Mouse (Mus musculus): ENCODE data around the gene Tbc1d22a.

Gene Tbc1d22a

GRCm38 (mm10) chr15:86334745-86335144, 120.5 kb downstream of the Tbc1d22a start:
- DNase-seq (ENCODE audit: low read depth, low spot score): no peak

DNA sequence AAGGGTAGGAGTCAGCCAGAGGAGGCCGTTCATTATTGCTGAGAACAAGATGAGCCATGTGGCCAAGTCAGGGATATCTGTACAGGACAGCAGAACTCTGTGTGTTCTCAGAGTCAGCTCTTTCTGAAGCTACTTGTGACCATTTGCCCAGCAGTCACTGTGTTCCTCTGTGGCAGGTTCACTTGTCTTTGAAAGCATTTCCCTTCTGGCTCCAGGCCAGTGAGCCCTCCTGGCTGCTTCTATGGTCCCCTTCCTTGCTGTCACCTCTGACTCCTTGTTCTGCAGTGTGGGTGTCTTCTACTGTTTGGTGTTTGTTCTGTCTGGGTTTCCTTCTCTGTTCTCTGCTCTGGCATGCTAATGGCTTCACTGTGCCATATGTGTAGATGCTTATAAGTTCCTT, 121.5 kb downstream of the Tbc1d22a start:
- no peak for DNase-seq (ENCODE audit: low read depth, low spot score)

GRCm38 (mm10) chr15:86337726-86338125, 123.5 kb downstream of the Tbc1d22a start:
- DNase-seq (ENCODE audit: low read depth, low spot score): no peak

DNA sequence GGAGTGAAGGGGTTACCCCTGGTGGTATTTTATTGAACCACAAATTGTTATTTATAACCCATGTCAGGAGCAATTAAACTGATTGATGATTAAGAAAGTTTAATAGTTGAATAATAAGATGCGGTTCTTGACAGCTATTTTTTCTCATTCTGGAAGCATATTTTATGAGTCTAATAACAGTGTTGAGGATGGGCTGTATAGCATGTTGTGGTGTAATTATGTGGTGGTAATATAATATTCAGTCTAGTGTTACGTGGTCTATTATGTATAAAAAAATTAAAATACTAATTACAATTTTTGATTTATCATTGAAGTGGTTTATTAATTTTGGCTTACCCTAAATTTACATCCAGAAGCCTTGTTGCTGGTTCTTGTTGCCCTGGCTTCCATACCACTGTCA, 125.5 kb downstream of the Tbc1d22a start:
- DNase-seq (ENCODE audit: low read depth, low spot score): no peak

- no peak for DNase-seq (ENCODE audit: low read depth, low spot score)
Observed at GRCm38 (mm10) chr15:86340766-86341165, 126.5 kb downstream of the Tbc1d22a start.

- DNase-seq (ENCODE audit: low read depth, low spot score): no peak
Observed at GRCm38 (mm10) chr15:86342637-86343375, 128.5 kb downstream of the Tbc1d22a start.

DNA sequence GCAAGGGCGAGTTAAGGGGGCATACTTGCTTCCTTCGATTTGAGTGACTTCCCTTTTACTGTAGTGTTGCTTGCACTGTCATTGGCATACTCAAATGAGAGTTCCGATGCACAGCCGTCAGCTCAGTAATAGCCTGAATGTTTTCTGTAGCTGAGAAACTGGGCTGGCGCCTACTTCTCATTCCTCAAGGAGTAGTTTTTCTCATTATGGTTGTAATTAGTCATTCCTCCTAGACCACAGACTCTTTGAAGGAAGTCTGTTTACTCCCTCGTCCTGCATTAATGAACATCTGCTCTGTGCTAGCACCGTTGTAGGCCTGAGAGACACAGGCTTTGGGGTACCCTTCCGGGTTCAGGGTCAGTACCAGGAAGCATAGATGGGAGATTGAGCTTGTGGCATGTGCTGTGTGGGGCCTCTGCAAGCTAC, 130.7 kb downstream of the Tbc1d22a start:
- DNase-seq (ENCODE audit: low read depth, low spot score): peak; percentile 28

GRCm38 (mm10) chr15:86345907-86346306, 131.6 kb downstream of the Tbc1d22a start:
- DNase-seq (ENCODE audit: low read depth, low spot score): no peak

DNA sequence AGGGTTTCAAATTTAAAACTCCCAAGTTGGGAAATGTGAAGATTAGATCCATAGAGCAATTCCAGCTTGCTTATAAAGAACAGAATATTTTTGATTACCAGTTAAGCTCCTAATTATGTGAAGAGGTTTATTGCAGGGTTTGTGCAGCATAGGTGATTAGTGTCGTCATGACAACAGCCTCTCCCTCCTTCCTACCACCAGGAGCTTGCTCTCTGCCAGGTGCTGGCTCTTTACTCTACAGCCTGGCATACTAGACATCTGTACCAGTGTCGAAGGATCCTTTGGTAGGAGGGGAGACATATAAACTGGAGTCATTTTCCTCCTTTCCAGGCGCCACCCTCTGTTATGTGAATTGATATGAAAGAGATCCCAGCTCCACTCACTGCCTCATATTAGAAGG, 132.3 kb downstream of the Tbc1d22a start:
- no peak for DNase-seq (ENCODE audit: low read depth, low spot score)

DNA sequence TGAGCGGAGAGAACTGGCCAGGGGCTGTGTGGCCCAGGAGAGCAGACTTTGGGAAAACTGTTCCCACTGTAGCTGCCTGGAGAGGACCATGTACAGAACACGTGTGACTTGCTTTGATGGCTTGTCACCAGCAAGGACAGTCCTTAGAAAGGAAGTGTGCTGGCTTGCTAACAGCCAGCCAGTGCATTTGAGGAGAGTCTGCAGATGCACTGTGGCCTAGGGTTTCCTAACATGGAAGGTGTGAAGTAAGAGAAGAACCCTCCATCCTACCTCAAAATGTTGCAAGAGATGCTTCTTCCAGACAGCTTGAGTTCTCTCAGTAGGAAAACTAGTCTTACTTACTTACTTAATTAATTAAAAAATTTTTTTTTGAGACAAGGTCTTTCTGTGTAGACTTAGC, 140.7 kb downstream of the Tbc1d22a start:
- DNase-seq (ENCODE audit: low read depth, low spot score): no peak

- DNase-seq (ENCODE audit: low read depth, low spot score): no peak
Observed at GRCm38 (mm10) chr15:86355857-86356256, 141.6 kb downstream of the Tbc1d22a start.

DNA sequence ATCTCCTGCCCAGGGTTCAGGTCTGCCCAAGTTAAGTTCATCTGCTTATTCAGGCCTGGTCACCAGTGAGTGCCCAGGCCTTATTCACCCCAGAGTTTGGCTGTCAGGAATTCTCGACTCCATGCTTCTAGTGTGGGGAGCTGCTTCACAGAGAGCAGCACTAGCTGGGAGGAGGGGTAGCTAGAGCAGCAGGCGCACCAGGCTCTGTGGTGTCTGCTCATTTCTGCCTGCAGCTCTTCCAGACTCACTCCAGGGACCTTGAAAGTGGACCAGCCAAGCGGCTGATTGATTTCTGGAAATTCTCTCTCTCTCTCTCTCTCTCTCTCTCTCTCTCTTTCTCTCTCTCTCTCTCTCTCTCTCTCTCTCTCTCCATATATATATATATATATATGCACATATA, 146.1 kb downstream of the Tbc1d22a start:
- DNase-seq (ENCODE audit: low read depth, low spot score): no peak

- DNase-seq (ENCODE audit: low read depth, low spot score): peak; percentile 59
Observed at GRCm38 (mm10) chr15:86362306-86363150, 148.3 kb downstream of the Tbc1d22a start.

- peak; percentile 76 for DNase-seq (ENCODE audit: low read depth, low spot score)
Observed at GRCm38 (mm10) chr15:86363841-86364295, 149.6 kb downstream of the Tbc1d22a start.

GRCm38 (mm10) chr15:86364948-86365658, 150.8 kb downstream of the Tbc1d22a start:
- DNase-seq (ENCODE audit: low read depth, low spot score): no peak

DNA sequence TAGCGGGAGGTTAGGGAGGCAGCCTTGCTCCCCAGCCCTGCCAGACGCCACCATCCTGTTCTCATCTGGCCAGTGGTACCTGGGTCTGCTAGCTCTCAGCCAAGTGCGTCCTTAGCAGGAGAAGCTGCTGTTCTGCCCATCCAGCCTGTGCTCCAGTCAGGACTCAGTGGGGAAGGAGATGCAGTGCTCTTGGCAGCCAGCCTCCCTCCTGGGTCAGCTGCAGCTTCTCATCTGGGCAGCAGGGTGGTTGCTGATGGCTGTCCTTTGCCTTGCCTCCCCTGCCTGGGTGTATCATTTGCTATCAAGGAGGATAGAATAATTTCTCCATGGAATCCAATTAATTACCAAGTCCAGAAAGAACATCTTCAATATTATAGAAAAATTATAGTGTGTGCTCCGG, 152.5 kb downstream of the Tbc1d22a start:
- DNase-seq (ENCODE audit: low read depth, low spot score): no peak

DNA sequence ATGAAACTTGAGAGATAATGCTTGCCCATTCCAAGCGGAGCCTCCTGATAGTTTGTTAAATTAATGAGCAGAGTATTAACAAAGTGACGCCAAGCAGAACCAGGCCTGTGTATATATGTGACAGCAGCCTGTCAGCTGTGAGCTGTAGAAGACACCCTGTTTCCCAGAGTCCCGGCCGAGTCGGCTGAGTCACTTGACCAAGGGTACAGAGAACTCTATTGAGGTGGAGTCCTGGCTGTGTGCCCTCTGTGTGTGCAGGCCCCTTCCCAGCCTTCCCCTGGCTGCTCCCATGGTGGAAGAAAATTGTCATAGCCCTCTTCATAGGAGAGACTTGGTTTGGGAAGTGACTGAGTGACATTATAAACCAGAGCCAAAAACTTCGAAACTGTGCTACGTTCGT, 153.0 kb downstream of the Tbc1d22a start:
- DNase-seq (ENCODE audit: low read depth, low spot score): no peak

DNA sequence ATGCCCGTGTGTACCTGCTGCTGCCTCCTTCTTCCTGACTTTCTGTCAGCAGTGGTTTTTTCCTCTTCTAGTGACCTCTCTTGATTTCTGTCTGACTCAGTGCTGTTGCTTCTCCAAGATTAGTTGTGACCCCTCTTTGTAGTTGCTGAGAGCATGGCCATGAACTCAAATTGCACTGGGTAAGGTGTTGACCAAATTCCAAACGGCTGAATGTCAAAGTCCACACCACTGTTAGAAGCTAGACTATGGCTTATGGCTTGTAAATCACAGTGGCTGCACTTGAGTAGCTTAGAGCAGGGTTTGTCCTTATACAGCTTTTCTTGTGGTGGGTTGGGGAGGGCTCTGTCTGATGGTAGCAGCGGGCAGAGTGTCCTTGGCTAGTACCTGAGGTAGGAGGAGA, 156.6 kb downstream of the Tbc1d22a start:
- DNase-seq (ENCODE audit: low read depth, low spot score): no peak

DNA sequence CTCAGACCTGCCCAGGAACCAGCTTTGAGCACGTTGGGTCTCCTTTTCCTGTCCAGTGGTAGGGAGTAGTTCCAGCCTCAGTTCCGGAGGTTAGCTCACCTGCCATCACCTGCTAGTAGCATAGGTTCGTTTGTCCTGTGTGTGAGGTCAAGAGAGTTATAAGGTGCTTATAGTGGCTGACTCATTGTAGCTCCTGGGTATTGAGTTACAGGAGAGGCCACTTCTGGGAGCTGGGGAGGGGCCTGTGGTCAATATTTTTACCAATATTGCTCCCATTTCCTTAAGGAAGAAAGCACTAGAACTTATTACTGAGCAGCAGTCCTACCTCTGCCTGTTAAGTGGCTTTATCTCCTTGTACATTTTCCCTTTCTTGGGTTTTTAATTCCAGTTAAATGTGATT, 161.0 kb downstream of the Tbc1d22a start:
- no peak for DNase-seq (ENCODE audit: low read depth, low spot score)

GRCm38 (mm10) chr15:86375860-86376394, 161.7 kb downstream of the Tbc1d22a start:
- DNase-seq (ENCODE audit: low read depth, low spot score): no peak

DNA sequence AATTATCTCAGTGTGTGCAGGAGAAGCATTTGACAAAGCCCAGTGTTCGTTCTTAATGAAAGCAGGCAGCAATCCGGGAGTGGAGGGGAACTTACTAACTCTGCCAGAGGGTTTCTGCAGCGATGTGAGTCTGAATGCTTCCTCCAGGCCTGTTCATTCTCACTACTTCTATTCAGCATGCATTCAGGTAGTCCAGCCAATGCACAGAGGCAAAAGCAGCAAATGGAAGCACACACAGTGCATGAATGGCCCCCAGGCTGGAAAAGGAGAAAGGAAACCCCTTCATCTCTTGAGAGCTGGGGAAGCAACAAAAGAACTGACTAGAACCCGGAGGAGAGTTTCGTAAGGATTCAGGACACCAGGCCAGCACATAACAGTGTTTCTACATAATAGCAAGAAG, 169.0 kb downstream of the Tbc1d22a start:
- no peak for DNase-seq (ENCODE audit: low read depth, low spot score)

DNA sequence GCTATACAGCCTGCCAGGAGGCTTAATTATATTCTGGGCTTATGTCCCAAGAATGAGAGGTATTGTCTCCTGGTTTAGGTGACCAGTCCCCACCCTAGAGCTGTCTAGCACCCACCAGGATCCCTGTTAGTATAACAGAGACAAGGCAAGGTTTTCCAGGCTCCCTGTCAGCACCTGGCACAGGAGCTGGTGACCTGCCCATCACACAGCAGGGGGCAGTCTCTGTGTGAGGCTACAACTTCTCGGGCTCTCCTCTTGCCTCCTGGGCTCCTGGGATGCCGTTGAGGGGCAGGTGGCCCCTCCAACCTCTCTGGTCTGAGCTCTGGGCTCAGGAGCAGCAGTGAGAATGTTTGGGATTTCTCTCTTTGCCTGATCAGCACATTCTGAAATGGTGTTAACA, 171.2 kb downstream of the Tbc1d22a start:
- DNase-seq (ENCODE audit: low read depth, low spot score): no peak
